Mouse (Mus musculus) midbrain, embryonic 11.5 days (tissue): Measurements from ENCODE around the gene Ms4a4a. TPM values are rescaled to one million over a fixed set of nuclear protein-coding genes. Genes with fewer than 3 reads are reported as not detected.
"Not testable (repeated sequence)": the region's sequence is repeated elsewhere in the genome, so short reads cannot be mapped to it uniquely, and the experiment has no call there.

ENCODE experiments used
- ATAC-seq: fragments of 200-750 bp; cut with Nextera tagmentation; 2 replicates; pipeline ENCODE4 v1.8.0; 2017; ENCODE audit warnings: moderate TSS enrichment, moderate library complexity; ENCODE audit not compliant: low FRiP score
- DNase-seq: peaks from one replicate; pipeline ENCODE4 v3.0.0; 2015; ENCODE audit warnings: low spot score; ENCODE audit errors: missing footprints
- H3K27ac ChIP-seq: fragments of 300-500 bp; sonication (generic); 2 replicates; pipeline ENCODE4 v1.5.1; 2014; ENCODE audit warnings: low read depth, low read length
- H3K27me3 ChIP-seq: fragments of 300-500 bp; sonication (generic); 2 replicates; pipeline ENCODE4 v1.6.1; 2014; ENCODE audit warnings: mild to moderate bottlenecking, low read length, moderate library complexity, mixed read lengths; ENCODE audit not compliant: control insufficient read depth, insufficient read depth
- H3K36me3 ChIP-seq: fragments of 300-500 bp; sonication (generic); 2 replicates; pipeline ENCODE4 v1.6.1; 2014; ENCODE audit warnings: mild to moderate bottlenecking, low read length, moderate library complexity, mixed read lengths; ENCODE audit not compliant: control insufficient read depth, insufficient read depth
- H3K4me1 ChIP-seq: fragments of 300-500 bp; sonication (generic); 2 replicates; pipeline ENCODE4 v1.6.1; 2014; ENCODE audit warnings: low read length; ENCODE audit not compliant: control insufficient read depth, insufficient read depth
- H3K4me2 ChIP-seq: fragments of 300-500 bp; sonication (generic); 2 replicates; pipeline ENCODE4 v1.6.1; 2014; ENCODE audit warnings: mild to moderate bottlenecking, moderate library complexity
- H3K4me3 ChIP-seq: fragments of 300-500 bp; sonication (generic); 2 replicates; pipeline ENCODE4 v1.5.1; 2014; ENCODE audit warnings: low read depth, low read length
- H3K9ac ChIP-seq: fragments of 300-500 bp; sonication (generic); 2 replicates; pipeline ENCODE4 v1.6.1; 2014; ENCODE audit warnings: low read length
- H3K9me3 ChIP-seq: fragments of 300-500 bp; sonication (generic); 2 replicates; pipeline ENCODE4 v1.6.1; 2016; ENCODE audit warnings: low read length; ENCODE audit not compliant: control insufficient read depth
- WGBS: fragments of 180-500 bp; shearing (Covaris S2); extraction: QIAGEN DNeasy Blood & Tissue Kit; methylation state at CpG from one replicate; pipeline ENCODE4 v1.1.7; 2014; 5-methylcytosine and 5-hydroxymethylcytosine counted together
- polyA plus RNA-seq: library from polyadenylated mRNA; unstranded; fragments of >200 nt; fragmentation: Nextera tagmentation; extraction: Ambion mirVana; gene quantifications from 2 replicates; pipeline ENCODE4 v1.2.1, GENCODE M21; 2014

The Ms4a4a gene
- polyA plus RNA-seq, 1 experiment from 2014 or later = 1.9 TPM

GRCm38 (mm10) chr19:11411640-11412039, 36.3 kb downstream of the Ms4a4a start:
- H3K4me1 ChIP-seq = no peaks in the 10 kb centered on the region

GRCm38 (mm10) chr19:11414084-11414483, 38.8 kb downstream of the Ms4a4a start:
- no peak overlapping the region for H3K9ac ChIP-seq
- DNase-seq (no peak), ATAC-seq (no peak)
- WGBS = 93% methylated on average over 1 of the region's 1 CpGs
- H3K4me3 ChIP-seq = no peak overlapping the region
- no peaks in the 10 kb centered on the region for H3K27me3 ChIP-seq
- no peak overlapping the region for H3K4me2 ChIP-seq
- H3K9me3 ChIP-seq = no peaks in the 10 kb centered on the region
- no peaks in the 10 kb centered on the region for H3K36me3 ChIP-seq
- no peak overlapping the region for H3K27ac ChIP-seq
- no peaks in the 10 kb centered on the region for H3K4me1 ChIP-seq

More at GRCm38 (mm10) chr19:11411640-11412039, 36.3 kb downstream of the Ms4a4a start:
- H3K36me3 ChIP-seq = no peaks in the 10 kb centered on the region
- no peaks in the 10 kb centered on the region for H3K9me3 ChIP-seq
- no peak overlapping the region for H3K4me2 ChIP-seq
- WGBS = 86% methylated on average over 1 of the region's 1 CpGs
- no peak for ATAC-seq
- no peak overlapping the region for H3K27ac ChIP-seq
- H3K9ac ChIP-seq = no peak overlapping the region
- no peak for DNase-seq
- H3K27me3 ChIP-seq = no peaks in the 10 kb centered on the region
- H3K4me3 ChIP-seq = no peak overlapping the region

DNA sequence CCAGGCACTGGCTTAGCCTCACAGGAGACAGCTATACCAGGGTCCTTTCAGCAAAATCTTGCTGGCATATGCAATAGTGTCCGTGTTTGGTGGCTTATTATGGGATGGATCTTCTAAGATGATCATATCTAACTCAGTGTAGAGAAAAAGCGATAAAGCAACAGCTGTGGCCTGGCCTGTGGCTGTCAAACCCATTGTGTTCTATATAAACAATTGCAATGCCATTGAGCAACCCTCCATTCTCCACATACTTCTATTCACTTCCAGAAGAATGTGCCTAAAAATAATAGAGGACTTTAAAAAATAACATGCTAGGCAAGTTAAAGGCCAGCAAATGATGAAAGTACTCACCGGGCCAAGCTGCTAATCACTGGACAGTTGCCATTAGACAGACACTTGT, 40.3 kb downstream of the Ms4a4a start:
- no peak overlapping the region for H3K4me3 ChIP-seq
- H3K27me3 ChIP-seq = no peaks in the 10 kb centered on the region
- no peak overlapping the region for H3K9ac ChIP-seq
- H3K9me3 ChIP-seq = no peaks in the 10 kb centered on the region
- no peaks in the 10 kb centered on the region for H3K4me1 ChIP-seq
- 78% methylated on average over 3 of the region's 3 CpGs for WGBS
- H3K36me3 ChIP-seq = no peaks in the 10 kb centered on the region
- H3K27ac ChIP-seq = no peak overlapping the region
- ATAC-seq = no peak
- DNase-seq = no peak
- no peak overlapping the region for H3K4me2 ChIP-seq

GRCm38 (mm10) chr19:11418865-11419264, 43.5 kb downstream of the Ms4a4a start:
- H3K36me3 ChIP-seq, H3K4me3 ChIP-seq, H3K9me3 ChIP-seq, DNase-seq, H3K27me3 ChIP-seq, H3K4me1 ChIP-seq, ATAC-seq, H3K27ac ChIP-seq, H3K9ac ChIP-seq, H3K4me2 ChIP-seq: not testable (repeated sequence)
- 83% methylated on average over 2 of the region's 3 CpGs for WGBS

GRCm38 (mm10) chr19:11431209-11431608, 55.9 kb downstream of the Ms4a4a start:
- not testable (repeated sequence) for H3K4me1 ChIP-seq, H3K9ac ChIP-seq, ATAC-seq, H3K4me3 ChIP-seq, H3K9me3 ChIP-seq, H3K36me3 ChIP-seq, H3K4me2 ChIP-seq, DNase-seq, H3K27me3 ChIP-seq, H3K27ac ChIP-seq
- WGBS = 88% methylated on average over 1 of the region's 1 CpGs

DNA sequence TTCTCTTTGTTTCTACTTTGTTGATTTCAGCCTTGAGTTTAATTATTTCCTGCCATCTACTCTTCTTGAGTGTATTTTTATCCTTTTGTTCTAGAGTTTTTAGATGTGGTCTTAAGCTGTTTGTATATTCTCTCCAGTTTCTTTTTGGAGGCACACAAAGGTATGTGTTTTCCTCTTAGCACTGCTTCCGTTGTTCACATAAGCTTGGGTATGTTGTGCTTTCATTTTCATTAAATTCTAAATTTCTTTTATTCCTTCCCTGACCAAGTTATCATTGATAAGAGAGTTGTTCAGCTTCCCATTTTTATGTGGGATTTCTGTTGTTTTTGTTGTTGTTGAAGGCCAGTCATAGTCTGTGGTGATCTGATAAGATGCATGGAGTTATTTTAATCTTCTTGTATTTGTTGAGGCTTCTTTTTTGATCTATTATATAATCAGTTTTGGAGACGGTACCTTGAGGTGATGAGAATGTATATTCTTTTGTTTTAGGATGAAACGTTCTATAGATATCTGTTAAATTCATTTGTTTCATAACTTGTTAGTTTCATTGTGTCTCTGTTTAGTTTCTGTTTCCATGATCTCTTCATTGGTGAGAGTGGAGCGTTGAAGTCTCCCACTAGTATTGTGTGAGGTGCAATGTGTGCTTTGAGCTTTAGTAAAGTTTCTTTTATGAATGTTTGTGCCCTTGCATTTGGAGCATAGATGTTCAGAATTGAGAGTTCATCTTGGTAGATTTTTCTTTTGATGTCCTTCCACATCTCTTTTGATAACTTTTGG, 59.9 kb downstream of the Ms4a4a start:
- H3K4me2 ChIP-seq = no peak overlapping the region

More for the DNA sequence above, 59.9 kb downstream of the Ms4a4a start:
- ATAC-seq (no peak), DNase-seq (no peak)
- Histone ChIP-seq H3K27me3 (no peaks in the 10 kb centered on the region), H3K36me3 (no peaks in the 10 kb centered on the region), H3K4me3 (no peak overlapping the region), H3K4me1 (no peaks in the 10 kb centered on the region), H3K9me3 (no peaks in the 10 kb centered on the region), H3K27ac (no peak overlapping the region), H3K9ac (no peak overlapping the region)
- WGBS = 82% methylated on average over 4 of the region's 4 CpGs

Other genes with a start within 250 kb of the Ms4a4a start
- not detected in 2 replicates for gene 1700017D01Rik, start 244.6 kb upstream of the Ms4a4a start, polyA plus RNA-seq
- gene 1700025F22Rik, start 210.2 kb upstream of the Ms4a4a start, polyA plus RNA-seq = not detected in 2 replicates
- gene Ms4a13, start 178.8 kb upstream of the Ms4a4a start, polyA plus RNA-seq = not detected in 2 replicates
- not detected in 2 replicates for gene Ms4a12, start 143.1 kb upstream of the Ms4a4a start, polyA plus RNA-seq
- not detected in 2 replicates for gene Ms4a1, start 109.3 kb upstream of the Ms4a4a start, polyA plus RNA-seq
- gene Ms4a5, start 91.7 kb upstream of the Ms4a4a start, polyA plus RNA-seq = not detected in 2 replicates
- gene Ms4a14, start 61.1 kb upstream of the Ms4a4a start, polyA plus RNA-seq = 0.14 TPM in 1 of 2 replicates, not detected in the other
- 1.1 and 1.2 TPM in 2 replicates for gene Ms4a7, start 39.4 kb upstream of the Ms4a4a start, polyA plus RNA-seq
- gene Ms4a4c, start 29.2 kb downstream of the Ms4a4a start, polyA plus RNA-seq = 0.30 TPM in 1 of 2 replicates, not detected in the other
- not detected in 2 replicates for gene Ms4a4b, start 68.0 kb downstream of the Ms4a4a start, polyA plus RNA-seq
- 2.9 and 3.9 TPM in 2 replicates for gene Ms4a6c, start 93.8 kb downstream of the Ms4a4a start, polyA plus RNA-seq
- gene Gm8369, start 110.4 kb downstream of the Ms4a4a start, polyA plus RNA-seq = not detected in 2 replicates
- 3.9 and 6.4 TPM in 2 replicates for gene Ms4a6b, start 141.0 kb downstream of the Ms4a4a start, polyA plus RNA-seq
- gene Ms4a4d, start 161.3 kb downstream of the Ms4a4a start, polyA plus RNA-seq = 0.21 and 0.40 TPM in 2 replicates
- gene Ms4a6d, start 229.3 kb downstream of the Ms4a4a start, polyA plus RNA-seq = 2.8 and 4.5 TPM in 2 replicates
- not detected in 2 replicates for gene Ms4a2, start 248.2 kb downstream of the Ms4a4a start, polyA plus RNA-seq